Mouse (Mus musculus) liver, embryonic 14.5 days (tissue): ENCODE measurements at regions not wholly inside any gene's neighbourhood (a gene's known extent, or its start where the extent isn't known, plus 50 kb on each side); places are given as distances from the start of the nearest gene placed in this dataset.

Source experiments
- CTCF ChIP-seq: IDR thresholded peaks from 2 replicates; pipeline ENCODE4 v1.5.1; 2016; ENCODE audit warnings: antibody characterized with exemption, low read depth, control low read depth
- EP300 ChIP-seq: IDR thresholded peaks from 2 replicates; pipeline ENCODE4 v1.6.1; 2016; ENCODE audit warnings: antibody characterized with exemption, low read depth

- TF ChIP-seq CTCF (no peak), EP300 (no peak)
Measured at GRCm38 (mm10) chr5:9869091-9869490, 144.1 kb upstream of the Grm3 start.
